Mouse (Mus musculus): Measurements from ENCODE around the gene Fa2h. TPM values are rescaled to one million over a fixed set of nuclear protein-coding genes. Genes with fewer than 3 reads are reported as not detected.
A peak's percentile ranks its signal among the peaks of the same experiment; 100 is the strongest.
"Not testable (repeated sequence)": the region's sequence is repeated elsewhere in the genome, so short reads cannot be mapped to it uniquely, and the experiment has no call there.

The Fa2h gene
- polyA plus RNA-seq, 1 experiment from 2014 or later: not detected

DNA sequence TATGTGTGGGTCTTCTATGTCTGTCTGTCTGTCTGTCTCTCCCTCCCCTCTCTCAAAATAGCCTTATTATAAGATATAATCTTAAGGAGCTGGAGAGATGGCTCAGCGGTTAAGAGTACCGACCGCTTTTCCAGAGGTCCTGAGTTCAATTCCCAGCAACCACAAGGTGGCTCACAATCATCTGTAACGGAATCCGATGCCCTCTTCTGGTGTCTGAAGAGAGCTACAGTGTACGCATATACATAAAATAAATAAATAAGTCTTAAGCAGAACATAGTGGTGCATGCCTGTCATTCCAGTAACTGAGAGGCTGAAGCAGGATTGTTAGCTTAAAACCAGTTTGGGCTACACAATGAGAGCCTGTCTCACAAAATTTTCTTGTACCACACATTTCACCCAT lies 43.0 kb downstream of the Fa2h start:
- no peak for DNase-seq (ENCODE audit: low spot score)

DNA sequence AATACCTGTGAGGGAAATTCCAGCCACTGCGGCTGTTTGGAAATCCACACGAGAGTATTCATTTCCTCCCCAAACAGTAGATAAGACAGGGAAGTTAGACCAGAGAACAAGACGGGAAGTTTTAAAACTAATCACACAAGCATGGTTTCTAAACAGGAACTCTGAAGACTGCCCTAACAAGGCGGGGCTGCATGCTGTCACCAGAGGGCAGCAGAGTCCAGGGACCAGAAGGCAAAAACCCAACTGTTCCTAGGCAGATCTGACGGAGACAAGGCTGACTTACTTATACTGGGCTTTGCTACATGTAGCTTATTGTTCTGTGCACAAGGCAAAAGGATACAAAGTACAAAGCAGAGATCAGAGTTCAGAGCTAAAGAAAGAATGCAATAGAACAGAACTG lies 50.4 kb downstream of the Fa2h start:
- H3K36me3 ChIP-seq: no peaks in the 10 kb centered on the region
- H3K4me1 ChIP-seq: no peaks in the 10 kb centered on the region
- peak; percentile 69 for DNase-seq (ENCODE audit: low spot score)
- peaks cover 22% of the 10 kb centered on the region for H3K27me3 ChIP-seq (ENCODE audit: low read depth, poor library complexity, severe bottlenecking)
- WGBS: 21% methylated on average over 5 of the region's 5 CpGs
- no peaks in the 10 kb centered on the region for H3K9me3 ChIP-seq (replicated peaks)
- H3K27ac ChIP-seq: no peak overlapping the region
- H3K4me3 ChIP-seq: no peak overlapping the region

More for the DNA sequence above, 43.0 kb downstream of the Fa2h start:
- 81% methylated on average over 6 of the region's 6 CpGs for WGBS
- Histone ChIP-seq H3K27me3 (ENCODE audit: low read depth, poor library complexity, severe bottlenecking) (no peaks in the 10 kb centered on the region), H3K4me3 (no peak overlapping the region), H3K9me3 (replicated peaks) (no peaks in the 10 kb centered on the region), H3K27ac (no peak overlapping the region), H3K4me1 (no peaks in the 10 kb centered on the region), H3K36me3 (no peaks in the 10 kb centered on the region)

DNA sequence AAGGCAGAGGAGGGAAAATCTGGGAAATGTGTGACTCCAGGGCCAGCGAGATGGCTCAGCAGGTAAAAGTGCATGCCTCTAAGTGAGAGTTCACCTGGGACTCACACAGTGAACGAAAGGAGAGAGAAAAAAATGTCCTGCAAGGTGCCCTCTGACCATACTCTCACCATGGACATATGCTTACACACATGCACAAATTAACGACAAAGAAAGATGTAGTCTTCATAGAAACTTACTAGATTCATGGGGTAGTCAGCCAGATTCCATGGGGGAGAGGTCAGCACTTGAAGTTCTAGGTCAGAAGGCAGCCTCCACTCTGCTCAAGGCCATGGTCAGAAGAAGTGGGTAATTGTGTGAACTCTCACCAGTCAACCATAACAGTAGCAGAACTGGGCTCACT lies 53.4 kb downstream of the Fa2h start:
- Histone ChIP-seq H3K27me3 (ENCODE audit: low read depth, poor library complexity, severe bottlenecking) (peaks cover 52% of the 10 kb centered on the region), H3K4me3 (no peak overlapping the region), H3K9me3 (replicated peaks) (no peaks in the 10 kb centered on the region), H3K36me3 (no peaks in the 10 kb centered on the region), H3K27ac (no peak overlapping the region), H3K4me1 (peaks cover 9% of the 10 kb centered on the region)
- WGBS: 69% methylated on average over 3 of the region's 3 CpGs
- no peak for DNase-seq (ENCODE audit: low spot score)

DNA sequence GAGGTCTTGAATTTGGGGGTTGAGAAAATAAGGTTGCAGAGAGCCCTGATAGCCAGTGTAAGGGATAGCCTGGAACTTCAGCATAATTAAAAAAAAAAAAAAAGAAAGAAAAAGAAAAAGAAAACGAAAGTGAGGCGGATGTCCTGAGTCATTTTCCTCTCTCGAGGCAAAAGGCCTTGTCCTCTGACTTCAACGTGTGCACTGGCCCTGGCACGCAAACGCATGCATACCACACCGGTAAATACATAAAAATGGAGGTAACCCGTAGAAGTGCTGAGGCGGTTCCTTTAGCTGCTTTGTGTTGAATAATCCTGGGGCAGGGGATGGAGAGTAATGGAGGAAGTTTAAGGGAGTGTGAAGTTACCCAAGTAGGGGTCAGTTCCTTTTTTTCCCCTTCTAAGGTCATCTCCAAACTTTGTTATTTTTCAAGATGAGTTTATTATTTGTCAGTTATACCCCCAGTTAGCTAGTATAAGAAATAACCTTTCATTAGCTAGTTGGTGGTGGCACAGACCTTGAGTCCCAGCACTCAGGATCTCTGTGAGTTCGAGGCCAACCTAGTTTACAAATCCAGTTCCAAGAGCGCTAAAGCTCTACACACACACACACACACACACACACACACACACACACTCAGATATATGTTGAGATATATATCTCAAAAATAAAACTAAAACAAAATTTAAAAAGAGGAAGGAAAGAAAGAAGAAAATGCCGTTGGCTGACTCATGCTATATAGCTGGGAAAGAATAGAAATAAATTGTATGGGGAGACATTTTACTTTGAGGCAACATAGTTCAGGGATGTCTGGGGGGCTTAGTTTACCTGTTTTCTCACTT lies 55.0 kb downstream of the Fa2h start:
- peaks cover 58% of the 10 kb centered on the region for H3K27me3 ChIP-seq (ENCODE audit: low read depth, poor library complexity, severe bottlenecking)
- DNase-seq (ENCODE audit: low spot score): no peak

DNA sequence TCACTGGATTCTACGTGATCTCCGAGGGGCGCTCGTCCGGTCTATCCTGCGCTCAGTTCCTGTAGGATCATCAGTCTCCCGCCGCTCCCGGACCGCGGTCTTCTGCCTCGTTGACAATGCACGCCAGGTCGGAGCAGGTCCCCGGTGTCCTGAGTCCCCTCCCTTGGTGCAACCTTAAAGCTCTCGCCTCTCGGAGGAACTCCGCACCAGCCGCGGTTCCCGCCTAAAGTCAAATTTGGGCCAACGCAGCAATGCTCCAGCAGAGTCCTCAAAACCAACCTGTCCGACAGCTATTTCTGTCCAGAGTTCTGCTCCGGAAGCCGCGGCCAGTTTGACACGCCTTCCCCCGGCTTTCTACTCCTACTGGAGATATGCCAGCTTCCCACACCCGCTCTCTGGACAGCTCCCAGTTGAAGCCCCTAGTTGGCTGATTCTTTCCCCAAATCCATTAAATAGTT lies 55.7 kb downstream of the Fa2h start, which contains the start of gene Mlkl:
Gene Mlkl (minus strand): TSS at position 288 of the 458 bp plus-strand sequence.
- Histone ChIP-seq H3K9me3 (replicated peaks) (no peaks in the 10 kb centered on the region), H3K27me3 (ENCODE audit: low read depth, poor library complexity, severe bottlenecking) (peaks cover 58% of the 10 kb centered on the region), H3K4me1 (peaks cover 9% of the 10 kb centered on the region), H3K27ac (no peak within 1 kb of the TSS), H3K4me3 (peak within 1 kb of the TSS; percentile 49), H3K36me3 (no peaks in the 10 kb centered on the region)
- under 1% methylated on average over 29 of the region's 29 CpGs for WGBS
- peak; percentile 58 for DNase-seq (ENCODE audit: low spot score)

More for the DNA sequence above, 55.0 kb downstream of the Fa2h start:
- peaks cover 9% of the 10 kb centered on the region for H3K4me1 ChIP-seq
- no peak overlapping the region for H3K27ac ChIP-seq
- no peaks in the 10 kb centered on the region for H3K36me3 ChIP-seq
- peak overlapping the region; percentile 49; the same call in 1 of the 2 replicates for H3K4me3 ChIP-seq
- no peaks in the 10 kb centered on the region for H3K9me3 ChIP-seq (replicated peaks)
- 48% methylated on average over 12 of the region's 12 CpGs for WGBS

DNA sequence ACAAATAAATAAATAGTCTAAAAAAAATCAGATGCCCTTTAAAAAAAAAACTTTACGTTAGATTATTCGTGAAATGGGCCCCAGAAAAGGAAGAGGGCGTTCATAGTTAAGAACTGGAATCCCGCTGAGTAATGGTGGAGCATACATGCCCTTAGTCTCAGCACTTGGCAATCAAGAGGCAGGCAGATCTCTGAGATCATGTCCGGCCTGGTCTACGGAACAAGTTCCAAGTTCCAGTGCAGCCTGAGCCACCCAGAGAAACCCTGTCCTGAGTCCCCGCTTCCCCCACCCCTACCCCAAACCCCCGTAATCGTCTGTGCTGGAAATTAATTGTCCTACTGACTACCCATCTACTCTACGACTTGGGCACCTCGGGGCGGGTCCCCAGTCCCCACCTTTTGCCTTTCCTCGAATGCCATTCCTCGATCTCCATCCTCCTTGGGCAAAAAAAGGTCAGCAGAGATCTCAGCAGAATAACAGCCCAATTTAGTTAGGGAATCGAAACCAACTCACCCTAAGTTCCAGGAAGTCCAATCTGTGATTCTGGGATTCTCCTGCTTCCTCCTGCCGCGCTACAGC lies 56.2 kb downstream of the Fa2h start:
- Histone ChIP-seq H3K4me1 (peaks cover 9% of the 10 kb centered on the region), H3K27me3 (ENCODE audit: low read depth, poor library complexity, severe bottlenecking) (peaks cover 58% of the 10 kb centered on the region), H3K4me3 (peak overlapping the region; percentile 49), H3K27ac (no peak overlapping the region), H3K9me3 (replicated peaks) (no peaks in the 10 kb centered on the region), H3K36me3 (no peaks in the 10 kb centered on the region)
- DNase-seq (ENCODE audit: low spot score): no peak
- WGBS: 31% methylated on average over 17 of the region's 17 CpGs

DNA sequence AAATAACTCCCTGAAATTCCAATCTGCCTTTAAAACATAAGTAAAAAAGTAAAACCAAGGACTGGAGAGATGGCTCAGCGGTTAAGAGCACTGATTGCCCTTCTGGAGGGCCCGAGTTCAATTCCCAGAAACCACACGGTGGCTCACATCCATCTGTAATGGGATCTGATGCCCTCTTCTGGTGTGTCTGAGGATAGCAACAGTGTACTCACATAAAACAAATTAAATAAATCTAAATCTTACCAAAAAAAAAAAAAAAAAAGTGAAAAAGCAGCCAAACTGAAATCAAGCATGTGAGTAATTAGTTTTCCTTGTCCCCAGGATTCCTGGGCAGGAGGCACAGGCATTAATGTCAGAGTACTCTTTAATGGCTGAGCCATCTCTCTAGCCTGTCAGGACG lies 56.9 kb downstream of the Fa2h start:
- Histone ChIP-seq H3K4me3 (no peak overlapping the region), H3K4me1 (peaks cover 9% of the 10 kb centered on the region), H3K27ac (no peak overlapping the region), H3K27me3 (ENCODE audit: low read depth, poor library complexity, severe bottlenecking) (peaks cover 58% of the 10 kb centered on the region), H3K9me3 (replicated peaks) (no peaks in the 10 kb centered on the region), H3K36me3 (no peaks in the 10 kb centered on the region)
- DNase-seq (ENCODE audit: low spot score): no peak
- 85% methylated on average over 4 of the region's 4 CpGs for WGBS

DNA sequence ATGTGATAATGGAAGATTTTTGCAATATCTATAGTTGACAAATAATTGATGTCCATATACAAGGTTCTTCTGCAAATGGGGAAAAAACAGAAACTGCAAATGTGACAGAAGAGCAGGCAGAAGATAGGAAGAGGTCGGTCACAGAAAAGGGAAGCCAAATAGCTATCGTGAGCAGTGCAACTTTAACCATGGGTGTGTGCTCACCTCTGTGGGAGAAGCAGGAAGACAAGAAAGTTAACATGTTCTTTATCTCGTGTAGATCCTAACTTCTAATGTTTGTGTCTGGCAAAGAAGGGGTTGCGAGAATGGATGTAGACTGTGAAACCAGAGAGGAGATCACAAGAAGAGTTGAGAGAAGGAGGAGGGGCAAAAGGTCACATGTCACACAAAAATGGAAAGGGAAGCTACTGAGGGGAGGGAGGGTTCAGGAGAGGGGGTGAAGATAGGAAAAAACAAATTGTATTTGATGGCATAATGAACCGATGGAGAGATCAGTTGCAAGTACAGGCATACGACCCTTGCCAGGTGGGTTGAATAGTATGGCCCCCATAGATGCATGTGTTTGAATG lies 68.3 kb downstream of the Fa2h start:
- DNase-seq (ENCODE audit: low spot score): no peak
- Histone ChIP-seq H3K36me3 (no peaks in the 10 kb centered on the region), H3K4me3 (no peak overlapping the region), H3K27ac (no peak overlapping the region), H3K4me1 (no peaks in the 10 kb centered on the region), H3K27me3 (ENCODE audit: low read depth, poor library complexity, severe bottlenecking) (no peaks in the 10 kb centered on the region), H3K9me3 (replicated peaks) (no peaks in the 10 kb centered on the region)
- 87% methylated on average over 6 of the region's 6 CpGs for WGBS

DNA sequence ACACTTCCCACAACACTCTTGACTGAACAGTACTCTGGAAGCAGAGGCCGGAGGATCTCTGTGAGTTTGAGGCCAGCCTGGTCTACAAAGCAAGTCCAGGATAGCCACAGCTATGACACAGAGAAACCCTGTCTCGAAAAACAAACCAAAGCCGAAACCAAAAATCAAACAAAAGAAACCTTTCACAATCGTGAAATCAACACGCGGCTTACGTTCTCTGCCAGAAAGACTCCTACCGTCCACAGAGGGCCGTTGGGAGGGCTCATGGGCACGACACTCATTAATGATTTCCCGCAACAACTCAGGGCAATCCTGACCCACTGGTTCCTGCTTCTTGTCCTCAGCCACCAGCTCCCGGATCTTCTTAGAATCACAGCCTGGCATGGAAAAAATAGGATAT lies 78.9 kb downstream of the Fa2h start:
- H3K27me3 ChIP-seq (ENCODE audit: low read depth, poor library complexity, severe bottlenecking): peaks cover 3% of the 10 kb centered on the region; the same call in 1 of the 2 replicates
- WGBS: 90% methylated on average over 12 of the region's 12 CpGs
- no peaks in the 10 kb centered on the region for H3K36me3 ChIP-seq
- H3K4me3 ChIP-seq: no peak overlapping the region
- DNase-seq (ENCODE audit: low spot score): no peak
- no peaks in the 10 kb centered on the region for H3K9me3 ChIP-seq (replicated peaks)
- H3K27ac ChIP-seq: no peak overlapping the region
- no peaks in the 10 kb centered on the region for H3K4me1 ChIP-seq

DNA sequence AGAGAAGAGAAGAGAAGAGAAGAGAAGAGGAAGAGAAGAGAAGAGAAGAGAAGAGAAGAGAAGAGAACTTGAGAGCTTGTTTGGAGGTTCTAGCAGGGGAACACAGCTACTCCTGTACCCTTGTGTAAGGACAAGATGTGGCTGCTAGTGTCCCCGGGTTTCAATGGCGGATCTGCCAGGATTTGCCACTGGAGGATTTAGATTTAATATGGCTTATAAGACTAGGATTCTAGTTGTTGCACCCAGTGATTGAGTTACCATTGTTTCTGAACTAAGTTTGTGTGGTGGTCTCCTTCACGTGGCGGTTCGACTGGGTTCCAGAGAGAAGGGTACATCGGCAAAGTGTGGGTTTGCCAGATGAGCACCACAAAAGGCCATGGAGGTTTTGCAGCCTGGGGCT lies 79.7 kb downstream of the Fa2h start:
- not testable (repeated sequence) for H3K36me3 ChIP-seq; H3K27ac ChIP-seq; DNase-seq (ENCODE audit: low spot score); H3K4me3 ChIP-seq; H3K27me3 ChIP-seq (ENCODE audit: low read depth, poor library complexity, severe bottlenecking); H3K9me3 ChIP-seq (replicated peaks); H3K4me1 ChIP-seq
- 95% methylated on average over 6 of the region's 6 CpGs for WGBS

DNA sequence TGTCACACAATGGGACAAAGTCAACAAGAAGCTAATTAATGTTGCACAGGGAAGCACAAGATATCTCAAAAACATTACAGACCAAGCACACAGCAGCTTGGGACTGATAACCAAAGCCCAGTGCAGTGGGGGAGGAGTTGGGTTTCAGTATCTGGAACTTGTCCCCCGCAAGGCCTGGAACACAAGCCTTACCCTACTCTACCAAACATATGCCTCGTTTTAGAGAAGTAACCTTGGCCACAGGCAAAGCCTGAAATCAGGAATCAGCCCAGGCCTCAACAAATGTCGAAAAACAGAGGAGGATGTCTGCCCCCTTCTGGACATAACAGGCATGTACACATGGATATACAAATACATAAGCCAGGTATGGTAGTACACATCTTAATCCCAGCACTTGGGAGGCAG lies 80.9 kb downstream of the Fa2h start:
- H3K4me1 ChIP-seq: no peaks in the 10 kb centered on the region
- H3K27ac ChIP-seq: no peak overlapping the region
- H3K9me3 ChIP-seq (replicated peaks): no peaks in the 10 kb centered on the region
- DNase-seq (ENCODE audit: low spot score): no peak
- no peaks in the 10 kb centered on the region for H3K36me3 ChIP-seq
- H3K27me3 ChIP-seq (ENCODE audit: low read depth, poor library complexity, severe bottlenecking): no peaks in the 10 kb centered on the region
- WGBS: 76% methylated on average over 3 of the region's 3 CpGs
- no peak overlapping the region for H3K4me3 ChIP-seq

DNA sequence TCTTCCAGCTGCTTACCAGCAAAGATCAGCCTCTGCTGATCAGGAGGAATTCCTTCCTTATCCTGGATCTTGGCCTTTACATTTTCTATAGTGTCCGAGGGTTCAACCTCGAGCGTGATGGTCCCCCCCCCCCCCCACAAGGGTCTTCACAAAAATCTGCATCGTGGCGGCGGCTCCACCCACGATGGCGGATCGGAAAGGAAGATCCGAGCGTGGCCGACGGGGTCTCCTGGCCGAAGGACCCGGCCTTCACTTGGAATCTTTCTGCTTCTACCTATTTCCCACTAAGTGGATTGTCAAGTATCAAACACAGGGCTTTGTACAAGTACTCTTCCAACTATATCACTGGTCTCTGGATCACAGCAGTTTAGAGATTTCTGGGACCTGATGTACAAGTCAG lies 83.6 kb downstream of the Fa2h start:
- H3K4me3 ChIP-seq; H3K27ac ChIP-seq; H3K36me3 ChIP-seq; H3K4me1 ChIP-seq; H3K9me3 ChIP-seq (replicated peaks); DNase-seq (ENCODE audit: low spot score); H3K27me3 ChIP-seq (ENCODE audit: low read depth, poor library complexity, severe bottlenecking): not testable (repeated sequence)
- WGBS: 91% methylated on average over 15 of the region's 15 CpGs

Measured in limb, embryonic 10.5 days (tissue).